Mouse (Mus musculus): Measurements from ENCODE around the gene Gm17364.
A peak's percentile ranks its signal among the peaks of the same experiment; 100 is the strongest.
"Not testable (repeated sequence)": the region's sequence is repeated elsewhere in the genome, so short reads cannot be mapped to it uniquely, and the experiment has no call there.

Gene Gm17364

GRCm38 (mm10) chr13:41251232-41251631, 22.5 kb downstream of the Gm17364 start:
- not testable (repeated sequence) for DNase-seq

GRCm38 (mm10) chr13:41250318-41250981, 23.3 kb downstream of the Gm17364 start:
- no peak for DNase-seq

GRCm38 (mm10) chr13:41249538-41250317, 24.0 kb downstream of the Gm17364 start, which contains the start of gene Smim13:
Smim13 (plus strand) TSS chr13:41249844.
- DNase-seq: peak; percentile 94 to 97

GRCm38 (mm10) chr13:41248751-41249520, 24.8 kb downstream of the Gm17364 start:
- peak in 1 of 2 experiments; percentile 15 for DNase-seq

GRCm38 (mm10) chr13:41244306-41244830, 29.4 kb downstream of the Gm17364 start:
- peak in 1 of 2 experiments; percentile 32 for DNase-seq

- no peak for DNase-seq
Measured at GRCm38 (mm10) chr13:41241557-41241956, 32.2 kb downstream of the Gm17364 start.

GRCm38 (mm10) chr13:41238805-41239130, 35.0 kb downstream of the Gm17364 start:
- DNase-seq: no peak

- DNase-seq: no peak
Measured at GRCm38 (mm10) chr13:41238035-41238804, 35.6 kb downstream of the Gm17364 start.

- peak in 1 of 2 experiments; percentile 43 for DNase-seq
Measured at GRCm38 (mm10) chr13:41235845-41236741, 37.7 kb downstream of the Gm17364 start.

GRCm38 (mm10) chr13:41235181-41235580, 38.6 kb downstream of the Gm17364 start:
- DNase-seq: no peak

GRCm38 (mm10) chr13:41233241-41233640, 40.5 kb downstream of the Gm17364 start:
- no peak for DNase-seq

GRCm38 (mm10) chr13:41232209-41232608, 41.6 kb downstream of the Gm17364 start:
- peak; percentile 66 to 82 for DNase-seq

- DNase-seq: peak; percentile 51 to 60
Measured at GRCm38 (mm10) chr13:41231389-41231983, 42.3 kb downstream of the Gm17364 start.

GRCm38 (mm10) chr13:41230256-41230655, 43.5 kb downstream of the Gm17364 start:
- DNase-seq: no peak

- DNase-seq: no peak
Measured at GRCm38 (mm10) chr13:41228060-41228459, 45.7 kb downstream of the Gm17364 start.

GRCm38 (mm10) chr13:41226513-41226912, 47.3 kb downstream of the Gm17364 start:
- DNase-seq: no peak

All from kidney, postnatal 4 days (tissue).